Mouse (Mus musculus): ENCODE measurements at regions not wholly inside any gene's neighbourhood (a gene's known extent, or its start where the extent isn't known, plus 50 kb on each side); places are given as distances from the start of the nearest gene placed in this dataset.
"Not testable (repeated sequence)": the region's sequence is repeated elsewhere in the genome, so short reads cannot be mapped to it uniquely, and the experiment has no call there.

DNA sequence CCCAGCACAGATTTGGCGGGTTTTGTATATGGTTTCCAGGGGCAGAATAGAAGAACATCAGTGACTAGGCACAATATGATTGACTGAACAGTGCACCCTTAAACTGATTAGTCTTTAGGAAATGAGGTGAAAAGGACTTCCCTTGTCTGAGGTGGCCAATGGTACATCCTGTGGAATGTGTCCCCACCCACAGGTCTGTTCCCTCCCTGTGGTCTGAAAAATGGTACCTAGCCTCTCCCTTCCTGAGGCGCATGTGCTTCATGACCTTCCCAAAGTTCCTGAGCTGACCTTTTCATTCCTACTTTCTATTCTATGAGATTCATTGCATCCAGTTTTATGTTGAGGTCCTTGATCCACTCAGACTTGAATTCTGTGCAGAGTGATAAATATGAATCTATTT is 76.0 kb downstream of the Zfp97 start:
- not testable (repeated sequence) for H3K36me3 ChIP-seq (ENCODE audit: control insufficient read depth, insufficient read depth); H3K4me3 ChIP-seq (ENCODE audit: insufficient read depth, poor library complexity, severe bottlenecking); H3K79me3 ChIP-seq (ENCODE audit: low read depth); H3K79me2 ChIP-seq (ENCODE audit: control insufficient read depth, insufficient read depth); H3ac ChIP-seq (ENCODE audit: control insufficient read depth, insufficient read length, low read depth); H3K27me3 ChIP-seq (ENCODE audit: control insufficient read depth, insufficient read depth, insufficient read length)

DNA sequence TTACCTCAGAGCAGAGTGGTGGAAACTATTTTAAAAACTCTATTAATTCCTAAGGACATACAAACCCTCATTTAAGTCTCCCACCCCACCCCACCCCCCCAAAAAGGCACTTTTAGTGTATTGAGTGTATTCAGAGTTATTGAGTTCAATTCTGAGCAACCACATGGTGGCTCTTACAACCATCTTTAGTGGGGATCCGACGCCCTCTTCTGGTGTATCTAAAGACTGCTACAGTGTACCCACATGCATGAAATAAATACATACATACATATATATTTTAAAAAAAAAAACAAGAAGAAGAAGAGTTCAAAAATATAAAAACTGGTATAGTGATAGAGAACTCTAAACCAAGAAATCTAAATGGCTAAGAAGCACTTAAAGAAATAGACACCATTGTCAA is 107.9 kb downstream of the Zfp97 start:
- TF ChIP-seq CEBPB (IDR thresholded peaks at IDR 0.05; ENCODE audit: low read depth), result no peak
- no peak for TF ChIP-seq FOSL1 (IDR thresholded peaks at IDR 0.05; ENCODE audit: insufficient read depth, low read length, poor library complexity, severe bottlenecking)
- no peak for TF ChIP-seq USF1 (IDR thresholded peaks at IDR 0.05; ENCODE audit: low read depth)
- TF ChIP-seq MYOD1 (IDR thresholded peaks at IDR 0.05; ENCODE audit: control insufficient read depth, insufficient read length, low read depth), result no peak
- no peak for TF ChIP-seq MAX (IDR thresholded peaks at IDR 0.05)
- no peak for TF ChIP-seq CTCF (IDR thresholded peaks at IDR 0.05; ENCODE audit: control insufficient read depth, insufficient read depth, insufficient read length)
- no peak for TF ChIP-seq MYOG (IDR thresholded peaks at IDR 0.05; ENCODE audit: control insufficient read depth, extremely low read depth, insufficient read length)
- Histone ChIP-seq H3K27me3 (ENCODE audit: control insufficient read depth, insufficient read depth, insufficient read length) (no peaks in the 10 kb centered on the region), H3K79me2 (ENCODE audit: control insufficient read depth, insufficient read depth) (no peaks in the 10 kb centered on the region), H3K36me3 (ENCODE audit: control insufficient read depth, insufficient read depth) (no peaks in the 10 kb centered on the region), H3K4me3 (ENCODE audit: insufficient read depth, poor library complexity, severe bottlenecking) (no peak overlapping the region), H3K79me3 (ENCODE audit: low read depth) (no peaks in the 10 kb centered on the region), H3ac (ENCODE audit: control insufficient read depth, insufficient read length, low read depth) (no peak overlapping the region)

DNA sequence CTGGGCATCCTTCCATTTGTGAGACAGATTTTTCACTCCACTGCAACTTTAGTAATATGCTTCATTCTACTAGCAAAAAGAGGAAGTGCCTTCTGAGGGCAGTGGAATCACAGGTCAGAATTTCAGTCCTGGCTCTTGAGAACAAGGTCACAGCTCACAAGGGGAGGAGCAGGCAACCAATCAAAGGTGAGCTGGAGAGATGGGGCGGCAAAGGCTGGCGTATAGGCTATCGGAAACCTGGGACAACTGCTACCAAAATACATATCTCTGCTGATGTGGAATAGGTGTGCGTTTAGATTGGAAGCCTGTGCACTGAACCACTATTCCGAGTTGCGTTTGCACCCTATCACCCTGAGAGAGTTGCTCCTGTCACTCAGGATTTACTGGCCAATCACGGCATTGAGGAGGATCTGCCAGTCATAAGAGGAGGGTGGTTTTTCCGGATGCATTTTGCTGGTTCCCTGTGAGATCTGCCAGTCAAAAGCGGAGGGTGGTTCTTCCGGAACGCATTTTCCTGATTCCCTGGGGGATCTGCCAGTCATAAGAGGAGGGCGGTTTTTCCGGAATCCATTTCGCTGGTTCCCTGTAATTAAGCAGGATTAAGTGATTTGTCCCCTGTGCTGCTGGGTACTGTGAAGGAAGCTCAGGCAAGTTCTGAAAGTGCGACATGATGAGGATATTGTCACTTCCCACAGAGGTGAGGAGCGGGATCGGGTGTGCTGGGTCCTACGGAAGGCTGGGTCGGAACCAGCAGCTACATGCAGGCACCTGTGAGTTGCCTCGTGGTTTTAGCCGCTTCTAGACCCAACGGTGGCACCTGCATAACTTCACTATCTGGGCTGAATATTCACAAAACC is 113.3 kb downstream of the Zfp97 start:
- H3K27me3 ChIP-seq (ENCODE audit: control insufficient read depth, insufficient read depth, insufficient read length); H3K36me3 ChIP-seq (ENCODE audit: control insufficient read depth, insufficient read depth): not testable (repeated sequence)
- peak overlapping the region; percentile 50 for H3K4me3 ChIP-seq (ENCODE audit: insufficient read depth, poor library complexity, severe bottlenecking)
- peaks cover 25% of the 10 kb centered on the region for H3K79me2 ChIP-seq (ENCODE audit: control insufficient read depth, insufficient read depth)
- peaks cover 24% of the 10 kb centered on the region for H3K79me3 ChIP-seq (ENCODE audit: low read depth)
- H3ac ChIP-seq (ENCODE audit: control insufficient read depth, insufficient read length, low read depth), result peak overlapping the region; percentile 14
- peak; percentile 25 for TF ChIP-seq MAX (IDR thresholded peaks at IDR 0.05)

DNA sequence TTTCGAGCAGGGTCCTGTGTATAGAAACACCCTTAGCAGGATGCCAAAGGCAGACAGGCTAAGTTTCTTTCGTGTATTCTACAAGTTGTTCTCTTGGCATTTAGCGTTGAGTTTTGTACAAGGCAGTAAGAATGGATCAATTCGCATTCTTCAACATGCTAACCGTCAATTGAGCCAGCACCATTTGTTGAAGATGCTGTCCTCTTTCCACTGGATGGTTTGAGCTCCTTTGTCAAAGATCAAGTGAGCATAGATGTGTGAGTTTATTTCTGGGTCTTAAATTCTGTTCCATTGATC is 113.9 kb downstream of the Zfp97 start:
- Histone ChIP-seq H3K79me2 (ENCODE audit: control insufficient read depth, insufficient read depth) (peaks cover 25% of the 10 kb centered on the region), H3K79me3 (ENCODE audit: low read depth) (peaks cover 24% of the 10 kb centered on the region), H3K4me3 (ENCODE audit: insufficient read depth, poor library complexity, severe bottlenecking) (peak overlapping the region; percentile 50)
- not testable (repeated sequence) for H3K27me3 ChIP-seq (ENCODE audit: control insufficient read depth, insufficient read depth, insufficient read length); H3K36me3 ChIP-seq (ENCODE audit: control insufficient read depth, insufficient read depth); H3ac ChIP-seq (ENCODE audit: control insufficient read depth, insufficient read length, low read depth)
